Mouse (Mus musculus) spleen, postnatal 14 days (tissue): ENCODE results near the gene Abhd16b.

Source experiments
- DNase-seq, 2 experiments: peaks; one replicate each; pipeline ENCODE4 v3.0.0; 2021 to 2022; ENCODE audit warnings: low spot score in 2 of 2

Abhd16b gene

GRCm38 (mm10) chr2:181537444-181538047 lies 44.5 kb downstream of the Abhd16b start:
- no peak for DNase-seq

- no peak for DNase-seq
Measured at GRCm38 (mm10) chr2:181541761-181542380, 48.9 kb downstream of the Abhd16b start.
